Mouse (Mus musculus): ENCODE data around the gene App. TPM values are rescaled to one million over a fixed set of nuclear protein-coding genes. Genes with fewer than 3 reads are reported as not detected.

Gene App
- polyA plus RNA-seq, 1 experiment from 2014 or later, result 455 TPM

- Histone ChIP-seq H3K9ac (replicated peaks; ENCODE audit: low read depth, low read length) (no peak overlapping the region), H3K4me3 (ENCODE audit: low read depth, low read length) (no peak overlapping the region), H3K27ac (ENCODE audit: low read depth, low read length) (no peak overlapping the region), H3K27me3 (ENCODE audit: control insufficient read depth, insufficient read depth, low read length) (no peaks in the 10 kb centered on the region), H3K36me3 (ENCODE audit: control insufficient read depth, insufficient read depth, low read length) (peaks cover 9% of the 10 kb centered on the region; the same call in 1 of the 2 replicates), H3K4me2 (ENCODE audit: low read depth, low read length) (no peak overlapping the region), H3K9me3 (ENCODE audit: control insufficient read depth, low read length) (no peaks in the 10 kb centered on the region), H3K4me1 (ENCODE audit: control insufficient read depth, insufficient read depth, low read length) (peaks cover 15% of the 10 kb centered on the region; the same call in 1 of the 2 replicates)
- WGBS, result 96% methylated on average over 7 of the region's 7 CpGs
- no peak for ATAC-seq (ENCODE audit: low read depth)
These were observed 119.6 kb downstream of the App start for GRCm38 (mm10) chr16:85053996-85054395.

DNA sequence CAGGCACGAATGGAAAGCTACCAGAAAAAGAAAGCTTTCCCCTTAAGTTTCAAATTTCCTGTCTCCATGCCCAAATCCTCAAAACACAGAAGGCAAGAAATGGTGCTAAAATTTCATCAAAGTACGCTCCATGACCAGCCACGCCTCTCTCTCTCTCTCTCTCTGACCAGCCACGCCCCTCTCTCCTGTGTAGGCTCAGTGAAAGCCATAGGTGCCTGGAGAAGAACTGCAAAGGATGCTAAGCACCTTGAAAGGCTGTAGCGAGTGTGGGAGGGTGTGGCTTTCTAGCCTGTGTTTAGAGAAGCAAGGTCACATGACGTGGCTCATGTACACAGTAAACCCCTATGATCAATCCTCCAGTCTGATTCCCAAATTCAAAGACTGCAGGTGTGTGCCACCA is 126.3 kb downstream of the App start:
- no peaks in the 10 kb centered on the region for H3K27me3 ChIP-seq (ENCODE audit: control insufficient read depth, insufficient read depth, low read length)
- no peak for ATAC-seq (ENCODE audit: low read depth)
- H3K36me3 ChIP-seq (ENCODE audit: control insufficient read depth, insufficient read depth, low read length), result no peaks in the 10 kb centered on the region; the same call in 1 of the 2 replicates
- no peak overlapping the region for H3K4me2 ChIP-seq (ENCODE audit: low read depth, low read length)
- no peak overlapping the region for H3K4me3 ChIP-seq (ENCODE audit: low read depth, low read length)
- H3K9ac ChIP-seq (replicated peaks; ENCODE audit: low read depth, low read length), result no peak overlapping the region
- WGBS, result 77% methylated on average over 6 of the region's 6 CpGs
- H3K27ac ChIP-seq (ENCODE audit: low read depth, low read length), result no peak overlapping the region
- no peaks in the 10 kb centered on the region for H3K9me3 ChIP-seq (ENCODE audit: control insufficient read depth, low read length)
- H3K4me1 ChIP-seq (ENCODE audit: control insufficient read depth, insufficient read depth, low read length), result 0 out of 2 replicates have a peak, but pooled peaks cover 9% of the 10 kb centered on the region

- H3K4me2 ChIP-seq (ENCODE audit: low read depth, low read length), result no peak overlapping the region
- H3K27me3 ChIP-seq (ENCODE audit: control insufficient read depth, insufficient read depth, low read length), result no peaks in the 10 kb centered on the region
- no peaks in the 10 kb centered on the region for H3K36me3 ChIP-seq (ENCODE audit: control insufficient read depth, insufficient read depth, low read length)
- no peak overlapping the region for H3K27ac ChIP-seq (ENCODE audit: low read depth, low read length)
- ATAC-seq (ENCODE audit: low read depth), result no peak
- H3K9me3 ChIP-seq (ENCODE audit: control insufficient read depth, low read length), result no peaks in the 10 kb centered on the region
- H3K4me3 ChIP-seq (ENCODE audit: low read depth, low read length), result no peak overlapping the region
- peaks cover 3% of the 10 kb centered on the region; the same call in 1 of the 2 replicates for H3K4me1 ChIP-seq (ENCODE audit: control insufficient read depth, insufficient read depth, low read length)
- no peak overlapping the region for H3K9ac ChIP-seq (replicated peaks; ENCODE audit: low read depth, low read length)
- 58% methylated on average over 3 of the region's 3 CpGs for WGBS
These were observed 132.2 kb downstream of the App start for GRCm38 (mm10) chr16:85041153-85041959.

- Histone ChIP-seq H3K4me3 (ENCODE audit: low read depth, low read length) (no peak overlapping the region), H3K9me3 (ENCODE audit: control insufficient read depth, low read length) (no peaks in the 10 kb centered on the region), H3K4me1 (ENCODE audit: control insufficient read depth, insufficient read depth, low read length) (peaks cover 6% of the 10 kb centered on the region; the same call in 1 of the 2 replicates), H3K27ac (ENCODE audit: low read depth, low read length) (peak overlapping the region; percentile 1; the same call in 1 of the 2 replicates), H3K36me3 (ENCODE audit: control insufficient read depth, insufficient read depth, low read length) (no peaks in the 10 kb centered on the region), H3K27me3 (ENCODE audit: control insufficient read depth, insufficient read depth, low read length) (no peaks in the 10 kb centered on the region), H3K9ac (replicated peaks; ENCODE audit: low read depth, low read length) (no peak overlapping the region), H3K4me2 (ENCODE audit: low read depth, low read length) (no peak overlapping the region)
- ATAC-seq (ENCODE audit: low read depth), result no peak
- WGBS, result 76% methylated on average over 8 of the region's 8 CpGs
These were observed 134.8 kb downstream of the App start for GRCm38 (mm10) chr16:85038731-85039130.

GRCm38 (mm10) chr16:85037969-85038644 is 135.5 kb downstream of the App start:
- Histone ChIP-seq H3K27me3 (ENCODE audit: control insufficient read depth, insufficient read depth, low read length) (no peaks in the 10 kb centered on the region), H3K36me3 (ENCODE audit: control insufficient read depth, insufficient read depth, low read length) (no peaks in the 10 kb centered on the region), H3K27ac (ENCODE audit: low read depth, low read length) (peak overlapping the region; percentile 58; the same call in 1 of the 2 replicates), H3K4me1 (ENCODE audit: control insufficient read depth, insufficient read depth, low read length) (peaks cover 6% of the 10 kb centered on the region; the same call in 1 of the 2 replicates), H3K9ac (replicated peaks; ENCODE audit: low read depth, low read length) (no peak overlapping the region), H3K9me3 (ENCODE audit: control insufficient read depth, low read length) (no peaks in the 10 kb centered on the region), H3K4me3 (ENCODE audit: low read depth, low read length) (no peak overlapping the region), H3K4me2 (ENCODE audit: low read depth, low read length) (no peak overlapping the region)
- 31% methylated on average over 10 of the region's 10 CpGs for WGBS
- ATAC-seq (ENCODE audit: low read depth), result peak; percentile 79

GRCm38 (mm10) chr16:85035815-85036214 is 137.8 kb downstream of the App start:
- Histone ChIP-seq H3K4me1 (ENCODE audit: control insufficient read depth, insufficient read depth, low read length) (peaks cover 6% of the 10 kb centered on the region; the same call in 1 of the 2 replicates), H3K36me3 (ENCODE audit: control insufficient read depth, insufficient read depth, low read length) (no peaks in the 10 kb centered on the region; the same call in 1 of the 2 replicates), H3K4me2 (ENCODE audit: low read depth, low read length) (no peak overlapping the region), H3K4me3 (ENCODE audit: low read depth, low read length) (no peak overlapping the region), H3K27ac (ENCODE audit: low read depth, low read length) (no peak overlapping the region), H3K27me3 (ENCODE audit: control insufficient read depth, insufficient read depth, low read length) (no peaks in the 10 kb centered on the region), H3K9ac (replicated peaks; ENCODE audit: low read depth, low read length) (no peak overlapping the region), H3K9me3 (ENCODE audit: control insufficient read depth, low read length) (no peaks in the 10 kb centered on the region)
- no peak for ATAC-seq (ENCODE audit: low read depth)
- WGBS, result 76% methylated on average over 5 of the region's 5 CpGs

DNA sequence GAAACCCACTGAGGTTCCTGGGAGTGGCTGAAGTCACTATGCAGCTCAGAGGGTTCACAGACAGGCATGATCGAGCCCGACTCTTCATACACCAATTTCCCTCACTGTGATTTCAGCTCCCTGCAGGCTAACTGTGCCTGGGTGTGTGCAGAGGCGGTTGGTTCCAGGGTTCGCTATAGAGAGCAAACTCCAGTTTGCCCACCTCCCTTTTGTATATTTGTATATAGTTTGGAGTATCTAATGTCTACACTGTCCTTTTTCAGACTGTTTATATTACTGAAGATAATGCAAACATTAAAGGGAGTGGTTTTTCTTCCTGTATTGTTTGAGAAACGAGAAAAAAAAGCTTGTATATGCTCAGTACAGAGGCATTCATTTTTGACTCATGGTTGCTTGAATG is 139.8 kb downstream of the App start:
- no peak for ATAC-seq (ENCODE audit: low read depth)
- H3K9ac ChIP-seq (replicated peaks; ENCODE audit: low read depth, low read length), result no peak overlapping the region
- H3K27ac ChIP-seq (ENCODE audit: low read depth, low read length), result no peak overlapping the region
- peaks cover 8% of the 10 kb centered on the region; the same call in 1 of the 2 replicates for H3K36me3 ChIP-seq (ENCODE audit: control insufficient read depth, insufficient read depth, low read length)
- WGBS, result 88% methylated on average over 5 of the region's 5 CpGs
- no peak overlapping the region for H3K4me2 ChIP-seq (ENCODE audit: low read depth, low read length)
- H3K4me1 ChIP-seq (ENCODE audit: control insufficient read depth, insufficient read depth, low read length), result peaks cover 6% of the 10 kb centered on the region; the same call in 1 of the 2 replicates
- no peaks in the 10 kb centered on the region for H3K9me3 ChIP-seq (ENCODE audit: control insufficient read depth, low read length)
- no peak overlapping the region for H3K4me3 ChIP-seq (ENCODE audit: low read depth, low read length)
- H3K27me3 ChIP-seq (ENCODE audit: control insufficient read depth, insufficient read depth, low read length), result no peaks in the 10 kb centered on the region

DNA sequence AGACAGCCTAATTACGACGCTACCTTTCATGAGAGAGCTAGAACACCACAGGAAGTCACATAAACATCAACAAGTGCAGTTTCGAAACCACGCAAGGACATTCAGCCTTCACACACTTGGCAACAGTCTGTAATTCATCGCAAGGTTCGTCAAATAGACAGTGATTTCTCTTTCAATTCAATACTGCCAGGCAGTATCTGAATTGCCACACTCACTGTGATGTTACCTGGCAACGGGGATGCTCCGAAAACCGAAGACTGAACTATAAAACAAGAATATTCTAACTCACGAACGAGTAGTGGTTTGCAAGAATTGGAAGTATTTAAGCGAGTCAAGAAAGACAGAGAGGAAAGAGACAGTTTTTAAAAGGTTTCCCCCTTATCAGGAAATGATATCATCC is 142.8 kb downstream of the App start:
- WGBS, result 55% methylated on average over 12 of the region's 12 CpGs
- Histone ChIP-seq H3K27me3 (ENCODE audit: control insufficient read depth, insufficient read depth, low read length) (no peaks in the 10 kb centered on the region), H3K9ac (replicated peaks; ENCODE audit: low read depth, low read length) (no peak overlapping the region), H3K9me3 (ENCODE audit: control insufficient read depth, low read length) (no peaks in the 10 kb centered on the region), H3K4me2 (ENCODE audit: low read depth, low read length) (no peak overlapping the region), H3K4me1 (ENCODE audit: control insufficient read depth, insufficient read depth, low read length) (peaks cover 2% of the 10 kb centered on the region; the same call in 1 of the 2 replicates), H3K27ac (ENCODE audit: low read depth, low read length) (no peak overlapping the region), H3K36me3 (ENCODE audit: control insufficient read depth, insufficient read depth, low read length) (peaks cover 11% of the 10 kb centered on the region; the same call in 1 of the 2 replicates), H3K4me3 (ENCODE audit: low read depth, low read length) (no peak overlapping the region)
- ATAC-seq (ENCODE audit: low read depth), result no peak

DNA sequence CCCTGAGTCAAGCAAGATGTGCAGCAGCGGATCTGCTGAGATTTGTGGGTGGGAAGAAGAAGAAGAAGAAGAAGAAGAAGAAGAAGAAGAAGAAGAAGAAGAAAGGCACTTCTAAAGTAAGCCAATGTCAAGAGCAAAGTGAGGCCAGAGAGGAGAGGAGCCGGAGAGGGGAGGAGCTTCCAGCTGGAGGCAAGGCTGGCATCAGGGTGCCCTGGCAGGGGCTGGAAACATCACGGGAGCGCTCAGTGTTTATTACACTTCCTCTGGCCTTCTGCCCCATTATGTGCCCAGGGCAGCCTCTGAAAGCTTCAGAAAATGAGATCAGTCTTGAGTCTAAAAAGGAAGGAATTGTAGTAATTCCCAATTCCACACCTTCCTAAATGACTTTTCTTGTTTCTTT is 145.2 kb downstream of the App start:
- Histone ChIP-seq H3K27me3 (ENCODE audit: control insufficient read depth, insufficient read depth, low read length) (no peaks in the 10 kb centered on the region), H3K4me3 (ENCODE audit: low read depth, low read length) (no peak overlapping the region), H3K9me3 (ENCODE audit: control insufficient read depth, low read length) (no peaks in the 10 kb centered on the region), H3K9ac (replicated peaks; ENCODE audit: low read depth, low read length) (no peak overlapping the region), H3K27ac (ENCODE audit: low read depth, low read length) (no peak overlapping the region), H3K4me1 (ENCODE audit: control insufficient read depth, insufficient read depth, low read length) (no peaks in the 10 kb centered on the region), H3K4me2 (ENCODE audit: low read depth, low read length) (no peak overlapping the region), H3K36me3 (ENCODE audit: control insufficient read depth, insufficient read depth, low read length) (peaks cover 24% of the 10 kb centered on the region)
- 96% methylated on average over 4 of the region's 4 CpGs for WGBS
- ATAC-seq (ENCODE audit: low read depth), result no peak
